Mouse (Mus musculus): ENCODE data around the gene AW551984. TPM values are rescaled to one million over a fixed set of nuclear protein-coding genes. Genes with fewer than 3 reads are reported as not detected.

AW551984 gene
- polyA plus RNA-seq, 1 experiment: 1.7 TPM

DNA sequence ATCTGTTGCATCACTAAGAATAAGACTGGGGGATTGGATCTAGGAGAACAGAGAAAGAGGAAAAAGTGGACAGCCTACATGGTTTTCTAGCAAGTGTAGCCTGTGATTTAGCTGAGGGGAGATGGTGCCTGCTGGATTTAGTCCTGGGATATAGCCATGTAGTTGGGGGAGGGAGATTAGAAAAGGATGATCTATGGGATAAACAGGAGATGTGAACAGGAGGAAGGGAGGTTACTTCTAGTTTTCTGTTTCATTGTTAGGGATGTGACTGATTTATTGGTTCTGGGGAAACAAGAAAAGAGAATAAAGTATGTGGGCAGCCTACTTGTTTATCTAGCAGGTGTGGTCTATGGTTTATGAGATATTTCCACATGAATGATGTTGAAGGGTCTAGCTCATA, 4.3 kb upstream of the AW551984 start:
- H3K4me3 ChIP-seq (ENCODE audit: insufficient read depth, low read length): no peak overlapping the region
- no peak overlapping the region for H3K27ac ChIP-seq (ENCODE audit: insufficient read depth, low read length)
- no peak for TF ChIP-seq CTCF (IDR thresholded peaks at IDR 0.05; ENCODE audit: extremely low read depth, insufficient read depth, low read length)
- TF ChIP-seq POLR2A (IDR thresholded peaks at IDR 0.05; ENCODE audit: extremely low read depth, insufficient read depth, low read length): no peak
- no peaks in the 10 kb centered on the region for H3K4me1 ChIP-seq (ENCODE audit: control insufficient read depth, insufficient read depth, low read length)

DNA sequence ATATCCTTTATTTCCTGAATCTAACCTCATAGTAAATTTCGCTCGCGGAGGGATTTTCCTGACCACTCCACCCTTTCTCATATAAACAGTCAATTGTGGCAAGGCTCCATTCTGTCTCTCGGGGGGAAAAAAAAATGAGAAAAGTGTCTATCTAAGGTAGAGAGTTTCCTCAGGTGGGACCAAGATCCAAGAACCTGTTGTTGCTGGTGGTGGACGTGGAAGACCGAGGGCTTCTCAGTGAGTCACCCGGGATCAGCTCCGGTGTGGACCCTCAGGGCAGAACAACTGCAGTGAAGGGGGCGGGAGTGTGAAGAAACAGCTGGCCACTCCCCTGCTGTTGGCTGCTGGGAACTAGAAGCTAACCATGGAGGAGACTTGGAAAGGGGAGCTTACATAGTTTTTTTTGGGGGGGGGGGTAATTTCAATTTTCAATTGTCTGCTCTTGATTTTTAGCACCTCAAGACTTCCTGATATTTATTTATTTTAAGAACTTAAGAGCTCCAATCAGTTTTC, 814 bp downstream of the AW551984 start:
- peak overlapping the region; percentile 36 for H3K4me3 ChIP-seq (ENCODE audit: insufficient read depth, low read length)
- TF ChIP-seq POLR2A (IDR thresholded peaks at IDR 0.05; ENCODE audit: extremely low read depth, insufficient read depth, low read length) (no peak), CTCF (IDR thresholded peaks at IDR 0.05; ENCODE audit: extremely low read depth, insufficient read depth, low read length) (no peak)
- peaks cover 2% of the 10 kb centered on the region; the same call in 1 of the 2 replicates for H3K4me1 ChIP-seq (ENCODE audit: control insufficient read depth, insufficient read depth, low read length)
- H3K27ac ChIP-seq (ENCODE audit: insufficient read depth, low read length): no peak overlapping the region

DNA sequence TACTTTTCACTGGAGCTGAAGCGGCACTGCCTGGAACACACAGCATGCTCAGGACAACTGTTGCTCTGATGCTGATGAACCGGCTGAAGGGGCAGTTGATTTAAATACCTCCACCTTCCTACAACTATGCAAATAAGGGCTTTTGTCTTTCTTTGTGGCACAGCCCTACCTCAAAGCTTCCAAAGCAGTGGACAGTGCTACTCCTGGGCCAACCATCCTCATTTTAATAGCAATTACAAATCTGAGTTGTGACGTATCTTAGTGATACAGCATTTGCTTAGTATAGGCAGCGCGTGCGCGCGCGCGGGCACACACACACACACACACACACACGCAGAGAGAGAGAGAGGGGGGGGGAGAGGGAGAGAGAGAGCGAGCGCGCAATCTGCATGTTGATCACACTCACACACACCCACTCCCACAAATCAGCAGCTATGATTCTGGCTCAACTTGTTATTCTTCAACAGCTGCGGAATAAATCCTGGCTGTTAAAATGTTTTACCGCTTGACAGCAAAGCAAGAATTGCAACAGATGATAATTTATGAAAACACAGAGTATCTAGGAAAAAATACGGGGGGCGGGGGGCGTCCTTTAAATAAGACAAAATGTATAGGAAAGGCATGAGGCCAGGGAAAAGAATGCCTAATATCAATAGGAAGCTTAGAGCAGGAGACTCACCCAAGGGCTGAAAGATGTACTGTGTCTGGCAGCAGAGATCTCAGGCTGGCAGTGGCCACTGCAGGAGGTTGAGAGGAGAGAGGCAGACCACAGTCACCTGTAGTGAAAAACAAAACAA, 1.5 kb downstream of the AW551984 start:
- Histone ChIP-seq H3K27ac (ENCODE audit: insufficient read depth, low read length) (no peak overlapping the region), H3K4me1 (ENCODE audit: control insufficient read depth, insufficient read depth, low read length) (peaks cover 2% of the 10 kb centered on the region; the same call in 1 of the 2 replicates), H3K4me3 (ENCODE audit: insufficient read depth, low read length) (peak overlapping the region; percentile 36)
- no peak for TF ChIP-seq CTCF (IDR thresholded peaks at IDR 0.05; ENCODE audit: extremely low read depth, insufficient read depth, low read length)
- no peak for TF ChIP-seq POLR2A (IDR thresholded peaks at IDR 0.05; ENCODE audit: extremely low read depth, insufficient read depth, low read length)

DNA sequence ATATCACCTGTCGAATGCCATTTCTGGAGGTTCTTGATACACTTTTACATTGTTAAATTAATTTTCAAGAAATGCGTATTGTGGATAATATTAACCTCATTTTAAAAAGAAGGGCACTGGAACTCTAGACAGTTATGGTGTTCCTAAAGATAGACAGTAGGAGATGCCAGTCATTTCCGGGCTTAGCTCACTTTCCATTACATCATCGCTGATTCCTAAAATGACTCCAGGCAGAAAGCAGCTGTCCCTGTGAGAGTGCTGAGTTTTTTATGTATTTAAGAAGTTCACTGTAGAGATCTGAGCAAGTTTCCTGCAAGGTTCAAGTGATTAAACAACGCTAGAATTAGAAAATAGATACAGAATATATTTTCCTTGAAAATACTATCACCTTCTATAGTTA, 27.2 kb downstream of the AW551984 start:
- TF ChIP-seq CTCF (IDR thresholded peaks at IDR 0.05; ENCODE audit: extremely low read depth, insufficient read depth, low read length): no peak
- no peak for TF ChIP-seq POLR2A (IDR thresholded peaks at IDR 0.05; ENCODE audit: extremely low read depth, insufficient read depth, low read length)
- Histone ChIP-seq H3K4me3 (ENCODE audit: insufficient read depth, low read length) (no peak overlapping the region), H3K27ac (ENCODE audit: insufficient read depth, low read length) (no peak overlapping the region), H3K4me1 (ENCODE audit: control insufficient read depth, insufficient read depth, low read length) (no peaks in the 10 kb centered on the region)

DNA sequence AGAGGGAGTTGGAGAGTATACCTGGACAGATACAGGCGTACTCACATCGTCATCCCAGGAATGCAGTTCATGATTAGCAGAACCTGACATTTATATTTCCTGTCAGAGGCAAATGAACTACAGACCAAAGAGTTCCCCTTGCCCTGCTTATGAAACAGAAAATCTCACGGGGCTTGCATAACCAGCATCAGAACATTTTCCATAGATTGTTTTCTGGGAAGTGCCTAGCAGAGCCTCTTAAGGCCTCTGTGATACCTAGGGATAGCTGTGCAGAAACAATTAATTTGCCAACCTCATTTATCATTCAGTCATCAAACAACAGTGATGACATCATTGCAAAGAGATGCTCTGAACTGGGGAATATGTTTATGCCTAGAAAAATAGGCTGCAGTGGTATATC, 28.7 kb downstream of the AW551984 start, which contains the start of gene Olfr959:
Gene Olfr959, minus strand, starts transcription at position 101 of the 400 bp plus-strand sequence.
- no peaks in the 10 kb centered on the region for H3K4me1 ChIP-seq (ENCODE audit: control insufficient read depth, insufficient read depth, low read length)
- H3K4me3 ChIP-seq (ENCODE audit: insufficient read depth, low read length): no peak within 1 kb of the TSS
- no peak within 1 kb of the TSS for H3K27ac ChIP-seq (ENCODE audit: insufficient read depth, low read length)
- TF ChIP-seq POLR2A (IDR thresholded peaks at IDR 0.05; ENCODE audit: extremely low read depth, insufficient read depth, low read length): no peak

DNA sequence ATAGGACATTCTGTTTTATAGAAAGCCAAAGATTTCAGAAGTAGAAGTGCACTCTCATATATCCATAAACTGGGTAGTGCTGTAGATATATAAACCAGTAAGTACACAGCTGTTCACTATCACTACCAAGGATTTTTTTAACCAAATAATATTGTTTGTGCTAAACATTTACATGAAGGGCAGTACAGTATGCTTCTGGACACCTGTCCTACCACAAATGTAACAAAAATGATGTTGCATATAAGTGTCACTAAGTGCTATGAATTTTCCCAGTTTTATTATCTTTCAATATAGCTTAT, 45.9 kb downstream of the AW551984 start:
- H3K4me3 ChIP-seq (ENCODE audit: insufficient read depth, low read length): no peak overlapping the region
- no peaks in the 10 kb centered on the region; the same call in 1 of the 2 replicates for H3K4me1 ChIP-seq (ENCODE audit: control insufficient read depth, insufficient read depth, low read length)
- H3K27ac ChIP-seq (ENCODE audit: insufficient read depth, low read length): no peak overlapping the region
- TF ChIP-seq CTCF (IDR thresholded peaks at IDR 0.05; ENCODE audit: extremely low read depth, insufficient read depth, low read length) (no peak), POLR2A (IDR thresholded peaks at IDR 0.05; ENCODE audit: extremely low read depth, insufficient read depth, low read length) (no peak)

DNA sequence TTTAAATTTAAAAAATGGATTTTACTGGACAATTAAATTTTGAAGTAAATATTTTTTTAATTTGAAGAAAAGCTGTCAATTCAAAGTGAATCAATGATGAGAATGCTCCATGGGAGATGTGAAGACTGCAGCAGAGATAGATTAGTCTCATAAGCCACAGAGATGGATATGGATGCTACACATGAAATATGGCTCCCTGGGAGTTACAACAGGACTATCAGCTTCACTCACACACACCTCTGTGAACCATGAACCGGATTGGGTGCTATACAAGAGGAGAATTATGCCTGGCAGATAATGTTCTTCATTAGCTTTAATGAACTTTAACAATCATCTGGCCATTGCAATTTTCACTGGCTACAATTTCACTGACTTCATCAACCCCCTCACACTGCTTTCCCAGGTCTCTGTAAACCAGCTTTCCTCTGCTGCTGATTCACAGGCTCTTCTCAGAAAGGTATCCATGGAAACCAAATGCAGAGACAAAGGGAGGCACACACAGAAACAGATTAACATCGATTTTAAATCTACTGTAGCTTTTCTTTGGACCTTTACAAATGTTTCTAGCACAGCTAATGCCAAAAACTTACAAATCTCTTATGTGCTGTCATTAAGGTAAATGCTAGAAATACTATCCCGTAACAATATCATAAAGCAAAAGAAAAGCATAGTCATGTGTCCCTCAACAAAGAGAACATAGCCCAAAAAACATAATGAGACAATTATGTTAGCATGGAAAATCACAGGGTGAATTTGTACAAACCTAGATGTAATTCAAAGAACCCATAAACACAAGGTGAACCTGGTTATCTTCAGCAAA, 46.5 kb downstream of the AW551984 start:
- TF ChIP-seq POLR2A (IDR thresholded peaks at IDR 0.05; ENCODE audit: extremely low read depth, insufficient read depth, low read length): no peak
- no peak for TF ChIP-seq CTCF (IDR thresholded peaks at IDR 0.05; ENCODE audit: extremely low read depth, insufficient read depth, low read length)
- no peak overlapping the region for H3K4me3 ChIP-seq (ENCODE audit: insufficient read depth, low read length)
- no peak overlapping the region for H3K27ac ChIP-seq (ENCODE audit: insufficient read depth, low read length)
- no peaks in the 10 kb centered on the region; the same call in 1 of the 2 replicates for H3K4me1 ChIP-seq (ENCODE audit: control insufficient read depth, insufficient read depth, low read length)

DNA sequence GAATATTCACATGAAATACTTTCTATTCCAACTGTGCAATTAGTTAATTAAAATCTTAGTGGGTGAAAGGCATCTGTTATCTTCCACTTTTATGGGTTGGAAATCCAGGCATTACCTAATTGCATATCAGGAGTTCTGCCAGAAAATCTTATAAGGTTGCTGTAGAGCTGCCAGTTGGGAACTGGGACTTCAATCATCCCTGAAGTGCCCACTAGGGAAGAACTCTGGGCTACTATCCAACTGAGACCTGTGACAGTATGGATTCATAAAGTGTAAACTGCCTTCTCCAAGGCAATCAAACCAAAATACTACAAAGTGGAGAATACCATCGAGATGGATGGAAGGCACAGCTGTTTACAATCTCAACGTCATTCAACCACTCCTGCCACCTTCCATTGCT, 50.3 kb downstream of the AW551984 start, which contains the start of gene Olfr958:
Gene Olfr958, minus strand, starts transcription at position 109 of the 400 bp plus-strand sequence.
- no peak within 1 kb of the TSS for H3K4me3 ChIP-seq (ENCODE audit: insufficient read depth, low read length)
- H3K27ac ChIP-seq (ENCODE audit: insufficient read depth, low read length): no peak within 1 kb of the TSS
- H3K4me1 ChIP-seq (ENCODE audit: control insufficient read depth, insufficient read depth, low read length): no peaks in the 10 kb centered on the region; the same call in 1 of the 2 replicates
- TF ChIP-seq POLR2A (IDR thresholded peaks at IDR 0.05; ENCODE audit: extremely low read depth, insufficient read depth, low read length) (no peak), CTCF (IDR thresholded peaks at IDR 0.05; ENCODE audit: extremely low read depth, insufficient read depth, low read length) (no peak)

DNA sequence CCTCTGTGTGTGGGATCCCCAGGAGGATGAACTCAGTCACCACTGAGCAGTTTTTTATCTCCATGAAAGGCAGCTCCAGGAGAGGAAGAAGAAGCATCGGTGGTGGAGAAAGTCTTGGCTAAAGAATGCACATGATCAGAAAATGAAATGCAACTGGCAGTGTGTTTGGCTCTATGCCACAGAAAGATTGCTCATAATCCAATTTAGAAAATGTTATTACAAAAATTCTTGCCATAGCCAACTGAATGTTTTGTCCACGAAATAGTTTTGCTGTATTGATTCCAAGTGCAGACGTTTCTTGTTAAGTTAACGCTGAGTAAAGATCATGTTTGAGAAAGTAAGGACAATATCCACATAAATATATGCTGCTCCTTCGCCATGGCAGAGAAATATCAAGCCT, 53.4 kb downstream of the AW551984 start:
- Histone ChIP-seq H3K4me1 (ENCODE audit: control insufficient read depth, insufficient read depth, low read length) (no peaks in the 10 kb centered on the region), H3K4me3 (ENCODE audit: insufficient read depth, low read length) (no peak overlapping the region), H3K27ac (ENCODE audit: insufficient read depth, low read length) (no peak overlapping the region)
- TF ChIP-seq POLR2A (IDR thresholded peaks at IDR 0.05; ENCODE audit: extremely low read depth, insufficient read depth, low read length) (no peak), CTCF (IDR thresholded peaks at IDR 0.05; ENCODE audit: extremely low read depth, insufficient read depth, low read length) (no peak)

Other genes starting within 250 kb of the AW551984 start
- not detected in 2 replicates for gene Olfr951, start 217.0 kb downstream of the AW551984 start, polyA plus RNA-seq (2012; rRNA removed)
- not detected in 2 replicates for gene Olfr952, start 177.3 kb downstream of the AW551984 start, polyA plus RNA-seq (2012; rRNA removed)
- gene Olfr954, start 147.7 kb downstream of the AW551984 start, polyA plus RNA-seq (2012; rRNA removed): not detected in 2 replicates
- not detected in 2 replicates for gene Olfr955, start 132.5 kb downstream of the AW551984 start, polyA plus RNA-seq (2012; rRNA removed)
- not detected in 2 replicates for gene Olfr44, start 110.4 kb downstream of the AW551984 start, polyA plus RNA-seq (2012; rRNA removed)
- gene Olfr957, start 88.6 kb downstream of the AW551984 start, polyA plus RNA-seq (2012; rRNA removed): not detected in 2 replicates
- not detected in 2 replicates for gene Olfr958, start 50.3 kb downstream of the AW551984 start, polyA plus RNA-seq (2012; rRNA removed)
- gene Olfr959, start 28.8 kb downstream of the AW551984 start, polyA plus RNA-seq (2012; rRNA removed): not detected in 2 replicates
- not detected in 2 replicates for gene Olfr148, start 6.3 kb upstream of the AW551984 start, polyA plus RNA-seq (2012; rRNA removed)
- gene Olfr960, start 17.0 kb upstream of the AW551984 start, polyA plus RNA-seq (2012; rRNA removed): not detected in 2 replicates
- not detected in 2 replicates for gene Olfr961, start 40.7 kb upstream of the AW551984 start, polyA plus RNA-seq (2012; rRNA removed)
- not detected in 2 replicates for gene Olfr963, start 62.8 kb upstream of the AW551984 start, polyA plus RNA-seq (2012; rRNA removed)
- not detected in 2 replicates for gene Olfr149, start 102.7 kb upstream of the AW551984 start, polyA plus RNA-seq (2012; rRNA removed)
- not detected in 2 replicates for gene Olfr965, start 107.0 kb upstream of the AW551984 start, polyA plus RNA-seq (2012; rRNA removed)
- gene Olfr150, start 126.6 kb upstream of the AW551984 start, polyA plus RNA-seq (2012; rRNA removed): not detected in 2 replicates
- not detected in 2 replicates for gene Olfr967, start 141.8 kb upstream of the AW551984 start, polyA plus RNA-seq (2012; rRNA removed)
- not detected in 2 replicates for gene Olfr968, start 178.8 kb upstream of the AW551984 start, polyA plus RNA-seq (2012; rRNA removed)
- not detected in 2 replicates for gene Olfr969, start 186.5 kb upstream of the AW551984 start, polyA plus RNA-seq (2012; rRNA removed)
- not detected in 2 replicates for gene Olfr970, start 204.5 kb upstream of the AW551984 start, polyA plus RNA-seq (2012; rRNA removed)
- gene Olfr971, start 232.5 kb upstream of the AW551984 start, polyA plus RNA-seq (2012; rRNA removed): not detected in 2 replicates

All from cortical plate, adult 2 months (tissue).